Mouse (Mus musculus) thymus, postnatal 4 days (tissue): ENCODE measurements around the gene Slc30a6.

Experiments used
- DNase-seq: peaks from one replicate; pipeline ENCODE4 v3.0.0; 2021

Slc30a6 gene

DNA sequence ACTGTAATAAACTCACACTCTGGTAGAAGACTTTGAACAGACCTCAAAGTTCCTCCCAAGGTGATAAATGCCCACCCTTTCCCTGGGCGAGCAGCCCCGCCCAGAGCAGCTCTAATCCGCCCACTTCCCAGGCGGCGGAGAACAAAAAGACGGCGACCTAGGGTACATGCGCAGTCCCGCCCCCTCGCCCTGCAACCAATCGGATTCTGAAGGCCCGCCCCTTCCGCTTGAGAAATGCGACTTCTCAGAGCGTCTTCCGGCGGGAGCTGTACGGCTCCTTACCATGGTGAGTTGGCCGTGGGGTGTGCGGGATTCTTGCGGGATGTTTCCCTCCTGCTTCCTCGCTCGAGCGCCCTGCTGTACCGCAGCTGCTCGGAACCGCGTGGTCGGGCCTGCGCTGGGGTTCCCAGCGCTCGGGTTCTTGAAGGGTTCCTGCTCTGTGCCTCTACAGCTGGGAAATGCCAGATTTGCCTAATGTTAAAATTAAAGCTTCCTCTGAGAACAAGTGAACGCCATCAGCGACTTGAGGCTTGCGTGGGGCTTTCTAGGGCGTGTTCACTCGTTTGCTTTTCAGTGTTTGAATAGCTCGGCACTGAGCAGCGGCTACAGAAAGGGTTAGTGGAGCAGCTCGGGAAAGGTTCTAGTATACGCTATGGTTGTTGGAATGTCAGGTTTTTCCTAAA is at the start of gene Slc30a6:
Gene Slc30a6 (plus strand): TSS at position 226 of the 683 bp plus-strand sequence.
- peak; percentile 97 for DNase-seq

DNA sequence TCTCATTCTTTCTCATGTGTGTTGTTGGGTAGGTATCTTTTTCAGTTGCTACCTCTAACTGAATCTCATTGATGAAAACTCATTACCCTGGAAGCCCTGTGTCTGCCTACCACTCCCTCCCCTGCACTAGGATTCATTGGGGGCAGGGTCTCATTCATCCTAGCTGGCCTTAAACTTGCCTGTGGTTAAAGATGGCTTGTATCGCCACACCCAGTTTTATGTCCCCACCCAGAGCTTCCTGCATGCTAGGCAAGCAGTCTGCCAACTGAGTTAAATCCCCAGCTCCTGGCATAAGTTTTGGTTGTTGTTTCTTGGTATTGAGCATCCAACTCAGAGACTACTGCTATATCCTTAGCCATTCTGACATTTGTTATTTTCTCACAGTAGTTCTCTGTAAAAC is 31.8 kb upstream of the Slc30a6 start:
- DNase-seq, result no peak

DNA sequence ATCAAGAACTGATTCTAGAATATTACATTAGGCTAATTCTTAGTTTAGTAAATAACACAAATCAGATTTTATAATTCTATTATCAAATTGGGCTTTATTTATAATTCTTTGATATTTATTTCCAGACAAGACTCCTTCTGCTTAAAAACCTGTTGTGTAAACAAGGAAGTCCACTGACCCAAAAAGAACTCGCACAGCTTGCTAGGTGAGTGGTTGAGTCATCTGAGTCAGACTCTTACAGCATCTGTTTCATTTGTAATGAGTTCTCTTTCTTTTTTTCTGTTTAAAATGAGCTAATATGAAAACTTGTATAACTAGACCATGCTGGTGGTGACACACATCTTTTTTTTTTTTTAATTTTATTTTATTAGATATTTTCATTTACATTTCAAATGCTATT is 18.5 kb upstream of the Slc30a6 start:
- no peak for DNase-seq

DNA sequence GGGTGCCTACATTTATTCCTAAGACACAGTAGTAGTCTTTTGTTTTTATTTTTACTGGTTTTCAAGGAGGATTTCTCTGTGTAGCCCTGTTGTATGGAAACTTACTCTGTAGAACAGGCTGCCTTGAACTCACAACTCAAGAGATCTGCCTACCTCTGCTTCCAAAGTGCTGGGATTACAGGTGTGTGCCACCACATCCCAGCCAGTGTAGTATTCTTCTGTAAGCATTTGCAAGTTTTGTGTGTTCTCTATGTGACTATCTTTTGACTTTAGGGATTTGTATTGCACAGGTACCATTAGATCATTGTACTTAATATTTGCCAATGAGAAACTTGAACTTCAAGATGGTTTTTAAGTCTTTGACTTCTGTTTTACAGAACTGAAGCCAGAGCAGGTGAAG is 8.8 kb upstream of the Slc30a6 start:
- no peak for DNase-seq

DNA sequence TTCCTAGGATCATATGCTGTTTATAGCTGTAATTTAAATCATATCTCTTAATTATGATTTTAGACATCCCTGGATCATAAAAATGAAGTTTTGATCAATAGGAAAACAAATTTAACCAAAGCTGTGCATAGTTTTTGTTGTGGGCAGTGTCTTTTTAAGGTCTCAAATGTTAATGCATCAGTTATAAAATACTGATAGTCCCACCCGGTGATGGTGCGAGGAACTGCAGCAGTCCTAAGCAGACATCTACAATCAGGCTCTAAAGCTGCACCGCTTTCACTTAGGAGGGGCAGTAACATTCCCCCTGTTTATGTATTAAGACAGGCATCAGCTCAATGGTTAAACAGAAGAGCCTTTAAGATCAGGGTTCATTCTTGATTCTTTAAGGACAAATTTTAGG is 5.6 kb upstream of the Slc30a6 start:
- peak; percentile 16 for DNase-seq

DNA sequence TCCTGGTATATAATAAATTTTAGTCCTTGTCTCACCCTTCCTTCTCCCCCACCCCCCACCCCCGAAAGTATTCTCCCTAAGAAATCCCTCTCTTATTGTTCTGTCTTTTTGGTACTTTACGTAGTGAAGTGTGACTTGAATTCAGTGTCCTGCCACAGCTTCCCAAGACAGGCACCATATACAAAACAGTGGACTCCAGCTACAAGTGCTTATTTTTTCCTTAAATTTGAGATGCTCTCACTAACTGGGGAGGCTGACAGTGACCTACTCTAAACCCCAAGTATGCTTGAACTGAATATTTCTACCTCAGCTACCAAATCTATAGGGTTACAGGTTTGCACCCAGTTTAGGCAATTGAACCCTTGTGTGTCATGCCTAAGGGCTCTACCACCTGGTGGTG is 1.0 kb upstream of the Slc30a6 start:
- no peak for DNase-seq

DNA sequence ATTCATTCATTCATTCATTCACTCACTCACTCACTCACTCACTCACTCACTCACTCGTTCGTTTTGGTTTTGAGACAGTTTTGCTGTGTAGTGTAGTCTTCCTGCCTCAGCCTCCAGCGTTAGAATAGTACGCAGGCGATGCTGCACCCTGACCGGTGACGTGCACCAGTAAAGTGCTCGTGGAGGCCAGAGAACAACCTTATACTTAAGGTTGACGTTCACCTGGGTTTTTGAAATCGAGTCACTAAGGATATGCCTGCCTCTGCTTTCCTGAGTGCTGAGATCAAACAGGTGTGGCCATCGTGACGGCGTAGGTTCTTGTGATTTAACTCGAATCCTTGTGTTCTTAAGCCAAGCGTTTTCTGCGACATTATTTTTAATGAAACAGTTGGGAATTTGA is 553 bp upstream of the Slc30a6 start:
- peak; percentile 18 for DNase-seq

DNA sequence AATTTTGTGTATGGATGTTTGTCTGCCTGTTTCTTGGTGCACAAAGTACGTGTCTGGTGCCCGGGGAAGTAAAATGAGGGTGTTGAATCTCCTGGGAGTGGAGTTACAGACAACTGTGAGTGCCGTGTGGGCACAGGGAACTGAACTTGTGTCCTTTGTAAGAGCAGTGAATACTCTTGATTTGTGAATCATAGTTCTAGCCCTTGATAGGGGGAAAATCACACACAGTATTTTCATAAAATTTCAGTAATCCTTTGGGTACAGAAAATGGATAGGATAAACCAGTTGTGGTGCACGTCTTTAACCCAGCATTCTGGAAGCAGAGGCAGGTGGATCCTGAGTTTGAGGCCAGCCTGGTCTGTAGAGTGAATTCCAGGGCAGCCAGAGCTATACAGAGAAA is 1.4 kb downstream of the Slc30a6 start:
- no peak for DNase-seq

DNA sequence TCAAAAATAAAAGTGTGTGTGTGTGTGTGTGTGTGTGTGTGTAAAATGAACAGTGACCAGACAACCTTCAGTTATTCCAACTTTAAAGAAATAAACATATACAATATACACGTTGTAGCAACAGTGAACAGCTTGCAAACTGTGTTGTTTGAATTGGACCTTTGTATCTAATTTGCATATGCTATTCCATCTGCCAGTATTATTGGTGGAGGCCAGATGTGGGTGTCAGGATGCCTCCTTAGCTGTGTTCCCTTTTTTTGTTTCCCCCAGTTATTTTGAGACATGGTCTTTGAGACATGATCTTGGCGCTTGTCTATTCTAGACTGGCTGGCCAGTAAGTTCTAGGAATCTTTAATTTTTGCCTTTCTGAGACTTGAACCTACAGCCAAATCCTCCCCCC is 1.8 kb downstream of the Slc30a6 start:
- DNase-seq, result no peak

DNA sequence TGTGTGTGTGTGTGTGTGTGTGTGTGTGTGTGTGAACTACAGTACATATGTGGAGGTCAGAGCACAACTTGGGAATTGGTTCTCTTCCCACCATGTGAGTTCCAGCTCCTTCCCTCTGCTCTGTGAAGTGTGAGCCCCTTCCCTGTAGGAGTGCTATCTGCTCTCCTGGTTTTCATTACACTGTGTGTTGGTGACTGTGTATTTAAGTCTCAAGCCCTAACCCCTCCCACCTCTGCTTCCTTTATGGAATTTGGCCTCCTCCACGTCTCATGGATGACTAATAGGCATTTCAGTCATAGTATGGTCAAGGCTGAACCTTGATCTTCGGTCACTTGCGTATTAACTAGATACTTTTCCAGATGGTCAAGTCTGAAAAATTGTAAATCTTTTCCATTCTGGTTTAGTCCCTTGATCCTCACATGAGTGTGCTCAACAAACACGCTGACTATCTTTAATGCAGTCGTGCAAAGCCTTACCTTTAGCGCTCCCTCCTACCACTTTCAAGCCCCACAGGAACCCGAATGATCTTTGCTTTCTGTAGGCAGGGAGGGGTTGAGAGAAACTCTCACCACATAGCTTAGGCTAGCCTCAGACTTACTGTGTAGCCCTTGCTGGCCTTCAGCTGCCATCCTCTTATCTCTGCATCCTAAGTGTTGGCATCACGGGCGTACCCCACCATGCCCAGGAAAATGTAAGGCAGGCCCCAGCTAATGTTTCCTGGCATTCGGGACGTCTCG is 7.2 kb downstream of the Slc30a6 start:
- no peak for DNase-seq

DNA sequence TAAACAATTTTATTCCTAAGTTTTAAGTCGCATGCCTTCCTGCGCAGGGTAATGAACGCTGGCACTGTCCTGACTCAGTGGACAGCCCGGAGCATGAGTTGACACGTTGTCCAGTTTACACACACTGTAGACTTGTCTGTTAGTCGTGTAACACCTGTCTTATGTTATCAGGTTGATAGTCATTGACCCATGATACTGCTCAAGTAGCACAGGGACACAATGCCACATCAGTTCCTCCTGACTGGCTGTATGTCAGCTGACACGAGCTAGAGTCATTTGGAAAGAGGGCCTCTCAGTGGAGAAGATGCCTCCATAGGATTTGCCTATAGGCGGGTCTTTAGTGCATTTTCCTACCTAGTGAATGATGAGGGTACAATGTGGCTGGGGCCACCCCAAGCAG is 11.1 kb downstream of the Slc30a6 start:
- no peak for DNase-seq

DNA sequence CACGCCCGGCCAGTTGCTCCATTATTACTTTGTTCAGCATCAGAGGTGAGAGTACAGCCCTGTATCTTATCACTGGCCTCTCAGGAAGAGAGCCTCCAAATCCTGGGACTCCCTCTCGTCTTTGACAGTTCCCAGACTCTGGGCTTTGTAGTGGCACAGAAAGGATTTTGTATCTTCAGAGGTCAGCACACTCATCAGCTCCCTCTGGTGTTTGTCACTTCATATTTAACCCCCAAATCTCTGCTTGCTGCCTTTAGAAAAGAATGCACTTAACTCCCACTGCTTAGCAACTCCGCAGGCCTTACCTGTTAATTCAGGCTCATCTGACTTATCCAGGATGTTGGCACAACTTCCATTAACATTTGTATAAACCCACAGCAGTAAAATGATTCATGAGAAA is 14.3 kb downstream of the Slc30a6 start:
- no peak for DNase-seq

DNA sequence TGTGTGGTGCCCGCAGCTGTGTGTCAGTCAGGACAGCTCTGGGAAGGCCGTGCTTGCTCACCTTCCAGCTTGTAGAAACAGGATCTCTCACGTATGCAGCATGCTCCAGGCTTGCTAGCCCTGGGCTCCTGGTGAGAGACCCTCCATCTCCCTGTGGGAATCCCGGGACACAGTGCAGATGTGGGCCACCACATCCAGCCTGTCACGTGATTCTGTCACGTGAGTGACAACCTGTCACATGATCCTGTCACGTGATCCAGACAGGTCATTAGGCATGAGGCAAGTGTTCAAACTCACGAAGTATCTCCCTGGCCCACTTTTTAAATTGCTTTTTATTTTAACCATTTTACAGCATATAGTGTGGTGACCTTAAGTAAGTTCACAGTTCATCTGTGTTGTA is 17.9 kb downstream of the Slc30a6 start:
- no peak for DNase-seq

DNA sequence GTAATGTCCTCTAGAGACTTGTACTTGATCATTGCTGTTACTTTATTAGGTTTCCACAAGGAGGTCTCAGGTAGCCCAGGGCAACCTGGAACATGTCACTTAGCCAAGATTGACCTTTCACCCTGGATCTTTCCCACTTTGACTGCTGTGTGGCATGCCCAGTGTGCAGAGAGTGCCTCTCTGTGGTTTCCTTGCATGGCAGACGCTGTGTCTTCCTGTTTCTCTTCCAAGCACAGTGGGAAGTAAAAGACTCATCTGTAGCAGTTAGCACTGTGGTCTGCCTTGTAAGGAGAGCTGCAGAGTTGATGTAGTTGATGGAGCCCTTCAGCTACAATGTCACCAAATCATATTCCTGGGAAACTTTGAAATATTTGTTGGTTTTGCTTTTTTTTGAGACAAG is 19.3 kb downstream of the Slc30a6 start:
- DNase-seq, result no peak

DNA sequence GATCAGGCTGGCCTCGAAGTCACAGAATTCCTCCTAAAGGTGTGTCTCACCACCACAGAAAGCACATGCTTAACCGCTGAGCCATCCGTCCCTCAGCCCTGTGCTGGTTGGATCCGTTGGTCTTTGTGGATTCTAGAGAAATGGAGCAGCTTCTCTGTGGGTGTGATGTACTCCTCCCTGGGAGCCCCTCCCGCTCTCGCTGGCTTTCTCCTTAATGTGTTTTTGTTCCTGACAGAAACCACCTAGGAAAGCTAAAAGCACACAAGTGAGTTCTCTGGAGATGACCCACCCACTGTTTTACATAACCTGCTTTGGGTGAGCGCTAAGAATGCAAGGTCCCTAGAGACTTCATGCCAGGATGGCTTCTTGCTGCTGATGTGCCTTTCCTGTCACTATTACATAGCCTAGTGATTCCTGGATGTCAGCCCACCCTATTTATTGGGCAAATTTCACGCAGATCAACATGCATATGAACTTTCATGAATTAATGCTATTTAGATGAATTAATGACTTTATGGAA is 21.5 kb downstream of the Slc30a6 start:
- DNase-seq, result no peak

DNA sequence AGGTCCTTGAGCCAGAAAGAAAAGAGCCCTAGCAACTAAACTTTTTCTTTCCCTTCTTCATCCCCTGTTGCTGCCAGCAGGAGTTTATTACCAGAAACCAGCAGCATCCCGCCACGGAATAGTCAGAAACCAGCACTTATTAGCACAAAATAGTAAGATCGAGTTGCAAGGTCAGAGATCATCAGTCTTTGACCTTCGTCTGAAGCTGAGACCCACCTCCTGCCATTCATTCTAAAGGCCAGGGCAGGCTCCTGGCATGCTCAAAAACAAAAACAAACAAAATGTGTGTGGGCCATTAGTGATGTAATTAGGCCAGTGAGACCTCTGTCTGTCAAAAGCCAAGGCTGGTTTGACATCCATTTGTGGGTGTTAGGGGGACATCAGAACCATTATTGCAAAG is 22.8 kb downstream of the Slc30a6 start:
- DNase-seq, result no peak

DNA sequence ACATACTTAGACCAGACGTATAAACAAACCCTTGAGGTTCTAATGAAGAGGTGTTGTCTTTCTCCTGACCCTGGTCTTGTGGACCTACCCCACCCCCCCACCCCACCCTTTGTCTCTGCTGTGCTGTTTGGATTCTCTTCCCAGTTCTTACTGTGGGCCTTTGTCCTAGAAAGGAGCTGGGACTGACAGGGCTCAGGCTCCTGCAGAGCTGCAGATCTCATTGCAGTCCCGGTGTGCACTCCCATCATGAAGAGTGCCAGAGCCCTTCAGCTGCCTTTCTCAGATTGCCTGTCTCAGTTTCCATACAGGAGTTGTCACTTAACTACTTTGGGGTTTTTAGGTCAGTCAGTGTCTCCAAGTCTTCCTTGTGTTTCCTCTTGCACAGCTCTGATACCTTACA is 25.2 kb downstream of the Slc30a6 start:
- DNase-seq, result no peak

DNA sequence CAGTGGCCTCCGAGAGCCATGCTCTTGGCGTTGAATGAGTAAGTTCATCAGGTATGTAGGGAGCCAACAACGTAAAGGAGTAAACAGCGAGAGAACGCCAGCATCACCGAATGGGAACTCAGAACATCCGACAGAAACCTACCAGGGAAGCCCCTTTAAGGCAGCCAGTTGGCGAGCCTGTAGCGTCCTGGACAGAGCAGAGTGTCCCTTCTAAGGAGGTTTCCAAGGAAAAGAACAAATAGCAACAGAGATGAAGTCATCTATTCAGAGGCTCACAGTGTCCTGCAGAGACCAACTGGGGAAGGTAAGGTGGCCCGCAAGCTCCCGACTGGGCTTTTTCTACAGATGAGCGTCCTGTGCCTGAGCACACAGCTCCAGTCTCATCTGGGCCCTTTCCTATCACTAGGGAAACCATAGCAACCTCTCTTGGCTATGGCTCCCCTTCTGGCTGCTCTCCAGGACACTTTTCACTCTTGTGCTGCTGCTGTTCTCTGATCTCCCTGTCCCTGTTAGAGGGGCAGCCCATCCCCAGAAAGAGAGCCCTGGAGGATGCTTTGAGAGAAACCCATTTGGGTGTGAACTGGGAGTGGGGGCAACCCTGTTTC is 29.1 kb downstream of the Slc30a6 start:
- no peak for DNase-seq

DNA sequence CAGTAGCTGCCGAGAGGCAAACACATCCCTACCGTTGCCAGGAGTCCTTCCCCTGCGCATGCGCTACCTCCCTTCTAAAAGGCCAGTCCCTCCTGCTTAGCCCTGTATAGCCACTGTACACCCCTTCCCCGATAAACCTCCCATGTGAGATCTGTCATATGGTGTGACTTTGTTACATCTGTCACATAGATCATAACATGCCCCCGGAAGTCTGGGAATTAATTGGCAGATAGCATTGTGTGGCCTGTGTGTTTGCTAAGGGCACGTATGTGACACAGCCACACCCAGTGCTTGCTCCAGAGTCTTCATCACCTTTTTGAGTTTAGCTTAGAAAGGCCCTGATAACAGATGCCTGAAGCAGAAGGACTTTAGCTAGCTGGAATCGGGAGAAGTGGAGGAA is 34.7 kb downstream of the Slc30a6 start:
- no peak for DNase-seq

DNA sequence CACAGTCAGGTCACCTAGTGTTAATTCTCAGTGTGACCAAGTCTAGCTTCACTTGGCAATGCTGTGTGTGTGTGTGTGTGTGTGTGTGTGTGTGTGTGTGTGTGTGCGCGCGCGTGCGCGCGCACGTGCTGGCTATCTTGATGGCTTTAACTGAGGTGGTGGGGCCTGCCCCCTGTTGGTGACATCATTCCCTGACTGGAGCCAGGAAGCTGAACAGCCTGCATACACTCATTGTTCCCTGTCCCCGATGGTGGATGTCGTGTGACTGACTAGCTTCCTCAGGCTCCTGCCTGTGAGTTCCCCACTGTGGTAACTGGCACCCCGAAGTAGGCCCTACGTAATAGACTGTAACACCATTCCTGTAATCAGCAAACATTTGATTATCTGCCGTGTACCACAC is 36.1 kb downstream of the Slc30a6 start:
- peak; percentile 29 for DNase-seq

DNA sequence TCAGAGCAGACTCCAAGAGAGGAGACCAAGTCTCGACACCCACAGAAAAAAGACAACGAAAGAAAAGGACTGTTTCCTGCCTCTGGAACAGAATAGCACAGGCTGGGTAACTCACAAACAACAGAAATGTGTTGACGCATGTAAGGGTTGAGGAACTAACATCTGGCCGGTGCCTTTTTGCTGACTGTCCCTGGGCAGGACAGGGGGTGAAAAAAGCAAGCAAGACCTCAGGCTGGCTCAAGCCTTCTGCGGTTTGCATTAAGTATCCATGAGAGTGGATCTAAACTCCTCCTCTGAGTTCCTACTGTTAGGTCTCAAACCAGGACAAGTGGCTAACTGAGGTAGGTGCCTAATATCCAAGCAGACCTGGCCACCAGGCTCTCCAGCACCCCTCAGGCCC is 37.2 kb downstream of the Slc30a6 start:
- DNase-seq, result no peak

DNA sequence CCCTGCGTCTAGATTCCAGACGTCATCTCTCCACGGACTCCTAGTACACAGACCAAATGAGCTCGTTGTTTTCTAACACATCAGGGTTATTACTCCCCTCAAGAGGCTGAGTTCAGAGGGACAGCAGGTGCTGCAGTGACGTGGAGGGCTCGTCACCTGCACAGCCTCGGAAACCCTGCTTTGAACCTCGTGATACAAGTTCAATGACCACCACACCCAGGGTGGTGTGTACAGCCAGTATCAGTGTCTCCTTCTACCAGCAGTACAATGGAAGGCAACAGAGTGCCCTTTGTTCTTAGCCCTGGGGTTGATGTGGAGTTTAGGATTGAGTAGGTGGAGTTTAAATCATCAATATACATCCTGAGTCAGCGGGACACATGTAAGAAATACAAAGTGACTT is 42.4 kb downstream of the Slc30a6 start:
- no peak for DNase-seq

DNA sequence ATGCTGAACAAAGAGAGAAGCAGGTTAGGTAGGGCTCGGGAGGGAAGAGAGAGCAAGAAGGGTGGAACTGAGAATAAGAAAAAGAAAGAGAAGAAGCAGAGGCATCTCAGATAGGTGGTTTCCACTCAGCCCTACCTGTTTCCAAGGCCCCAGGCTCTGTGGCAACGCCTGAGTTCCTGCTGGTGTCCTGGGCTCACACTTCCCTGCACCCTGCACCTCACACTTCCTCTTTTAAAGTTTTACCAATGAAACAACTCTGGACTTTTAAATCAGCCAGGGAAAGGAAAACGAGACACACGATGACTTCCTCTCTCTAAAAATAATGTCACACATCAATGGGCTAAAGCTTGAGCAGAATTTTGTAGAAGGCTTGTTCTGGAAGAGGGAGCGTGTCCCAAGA is 45.1 kb downstream of the Slc30a6 start:
- DNase-seq, result no peak

DNA sequence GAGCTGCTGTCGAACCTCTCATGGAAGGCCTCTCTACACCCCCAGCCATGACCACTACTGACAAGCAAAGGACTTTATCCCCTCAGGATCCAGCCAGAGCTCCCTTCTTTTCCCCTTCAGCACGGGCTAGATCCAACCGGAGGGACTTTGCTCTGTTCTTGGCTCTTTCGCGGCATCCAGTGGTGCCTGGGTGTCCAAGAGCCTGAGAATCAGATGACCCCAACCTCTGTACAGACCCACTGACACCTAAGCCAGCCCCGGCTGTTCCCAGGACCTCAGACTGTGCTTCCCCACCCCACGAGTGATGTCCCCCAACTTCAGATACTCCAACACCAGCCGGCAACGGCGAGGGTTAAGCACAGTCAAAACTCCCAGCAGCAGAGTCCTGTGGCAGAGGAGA is 54.4 kb downstream of the Slc30a6 start:
- no peak for DNase-seq
